Mouse (Mus musculus) liver, postnatal 0 days (tissue): ENCODE measurements around the gene Itgb5.

Experiments used
- CTCF ChIP-seq: sonication (generic); IDR thresholded peaks from 2 replicates; pipeline ENCODE4 v1.5.1; 2016; ENCODE audit warnings: antibody characterized with exemption, low read depth
- EP300 ChIP-seq: IDR thresholded peaks from 2 replicates; pipeline ENCODE4 v1.6.1; 2016; ENCODE audit warnings: antibody characterized with exemption, low read depth, mild to moderate bottlenecking

DNA sequence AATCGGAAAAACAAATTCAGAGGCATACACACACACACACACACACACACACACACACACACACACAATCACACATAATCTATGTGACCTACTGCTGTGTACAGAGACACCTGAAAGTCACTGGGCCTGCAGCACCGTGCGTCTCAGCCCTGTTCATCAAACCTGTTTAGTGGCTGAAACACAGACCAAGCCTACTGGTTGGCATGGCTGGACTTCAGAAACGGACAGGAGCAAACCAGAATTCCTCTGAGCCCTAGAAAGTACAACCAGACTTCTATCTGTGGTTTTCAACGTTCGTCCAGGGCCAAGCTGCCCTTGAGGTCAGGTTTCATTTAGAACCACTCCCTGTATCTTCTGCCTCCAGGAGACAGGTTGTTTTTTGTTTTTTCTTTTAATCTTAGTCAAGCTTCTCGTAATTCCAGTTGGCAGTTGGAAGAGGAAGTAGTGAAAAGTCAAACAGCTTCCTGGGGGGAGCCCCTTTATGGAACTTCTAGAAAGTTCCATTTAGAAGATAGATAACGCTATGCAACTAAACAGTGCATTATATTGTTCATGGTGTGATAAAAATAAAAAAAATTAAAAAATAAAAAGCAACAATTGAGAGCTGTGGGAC, 44.3 kb upstream of the Itgb5 start:
- no peak for TF ChIP-seq CTCF
- TF ChIP-seq EP300 = peak; percentile 94
